Mouse (Mus musculus) bone marrow macrophage, adult 2 months (primary cell): ENCODE results near the gene Rps27l.

ENCODE experiments used
- CTCF ChIP-seq: IDR thresholded peaks from 2 replicates; pipeline ENCODE4 v1.5.1; 2012; ENCODE audit warnings: low read depth, mild to moderate bottlenecking, low read length, moderate library complexity
- POLR2A ChIP-seq: IDR thresholded peaks from 2 replicates; pipeline ENCODE4 v1.6.1; 2012; ENCODE audit warnings: mild to moderate bottlenecking, low read depth, low read length, borderline replicate concordance

GRCm38 (mm10) chr9:66980458-66980857, 34.6 kb downstream of the Rps27l start:
- peak; percentile 49 for TF ChIP-seq CTCF
- TF ChIP-seq POLR2A, result no peak
